Mouse (Mus musculus): ENCODE measurements around the gene Kdm6a. TPM values are rescaled to one million over a fixed set of nuclear protein-coding genes. Genes with fewer than 3 reads are reported as not detected.

The Kdm6a gene
- polyA plus RNA-seq, 1 experiment = 7.8 TPM

GRCm38 (mm10) chrX:18280134-18280533, 117.8 kb downstream of the Kdm6a start:
- no peak for DNase-seq (ENCODE audit: low read depth, low spot score)

Other genes starting within 250 kb of the Kdm6a start
- not detected in 2 replicates for gene Dusp21, start 16.7 kb upstream of the Kdm6a start, polyA plus RNA-seq (2012; rRNA removed)